Mouse (Mus musculus) lung, adult 10 weeks (tissue): ENCODE data around the gene Olfr1044. TPM values are rescaled to one million over a fixed set of nuclear protein-coding genes. Genes with fewer than 3 reads are reported as not detected.

Experiments
- polyA plus RNA-seq: library from polyadenylated mRNA; stranded (reverse); fragments of 350-450 nt; fragmentation: Illumina TruSeq; extraction: RNeasy Lipid Tissue Mini Kit (QIAGEN cat#74804); gene quantifications from one replicate; pipeline ENCODE4 v1.2.3, GENCODE M21; 2014; ENCODE audit warnings: low read depth, low replicate concordance; ENCODE audit not compliant: insufficient read depth

Gene Olfr1044
- not detected for polyA plus RNA-seq

GRCm38 (mm10) chr2:86177720-86178119 is at the start of gene Olfr1044:
Gene Olfr1044, minus strand, starts transcription at chr2:86177820.

GRCm38 (mm10) chr2:86219214-86219613 is 41.6 kb upstream of the Olfr1044 start, which contains the start of gene Olfr1046:
Gene Olfr1046, minus strand, starts transcription at chr2:86219314.

GRCm38 (mm10) chr2:86202909-86203308 is 25.3 kb upstream of the Olfr1044 start, which contains the start of gene Olfr1045:
Gene Olfr1045, minus strand, starts transcription at chr2:86203009.

GRCm38 (mm10) chr2:86185583-86185982 is 8.0 kb upstream of the Olfr1044 start, which contains the start of gene Olfr52:
Gene Olfr52, minus strand, starts transcription at chr2:86185683.

GRCm38 (mm10) chr2:86167422-86167821 is 10.2 kb downstream of the Olfr1044 start, which contains the start of gene Olfr1043:
Gene Olfr1043, minus strand, starts transcription at chr2:86167522.

GRCm38 (mm10) chr2:86161738-86162137 is 15.9 kb downstream of the Olfr1044 start, which contains the start of gene Olfr1042:
Gene Olfr1042, minus strand, starts transcription at chr2:86161838.

GRCm38 (mm10) chr2:86146632-86147031 is 31.0 kb downstream of the Olfr1044 start, which contains the start of gene Olfr1040:
Gene Olfr1040, minus strand, starts transcription at chr2:86146732.

GRCm38 (mm10) chr2:86135828-86136227 is 41.8 kb downstream of the Olfr1044 start, which contains the start of gene Olfr1039:
Gene Olfr1039, minus strand, starts transcription at chr2:86135928.

Other genes starting within 250 kb of the Olfr1044 start
- not detected for gene Olfr1028, start 227.4 kb downstream of the Olfr1044 start, polyA plus RNA-seq
- not detected for gene Olfr1029, start 203.9 kb downstream of the Olfr1044 start, polyA plus RNA-seq
- not detected for gene Olfr1030, start 198.5 kb downstream of the Olfr1044 start, polyA plus RNA-seq
- gene Olfr1031, start 187.5 kb downstream of the Olfr1044 start, polyA plus RNA-seq, result not detected
- gene Olfr1032, start 172.3 kb downstream of the Olfr1044 start, polyA plus RNA-seq, result not detected
- 3.4 TPM for gene Olfr1033, start 157.2 kb downstream of the Olfr1044 start, polyA plus RNA-seq
- 0.06 TPM for gene Olfr1034, start 132.0 kb downstream of the Olfr1044 start, polyA plus RNA-seq
- not detected for gene Olfr1036, start 103.8 kb downstream of the Olfr1044 start, polyA plus RNA-seq
- not detected for gene Olfr1037, start 90.4 kb downstream of the Olfr1044 start, polyA plus RNA-seq
- gene Olfr1039, start 41.9 kb downstream of the Olfr1044 start, polyA plus RNA-seq, result not detected
- not detected for gene Olfr1040, start 31.1 kb downstream of the Olfr1044 start, polyA plus RNA-seq
- gene Olfr1042, start 16.0 kb downstream of the Olfr1044 start, polyA plus RNA-seq, result not detected
- gene Olfr1043, start 10.3 kb downstream of the Olfr1044 start, polyA plus RNA-seq, result not detected
- not detected for gene Olfr52, start 7.9 kb upstream of the Olfr1044 start, polyA plus RNA-seq
- not detected for gene Olfr1045, start 25.2 kb upstream of the Olfr1044 start, polyA plus RNA-seq
- not detected for gene Olfr1046, start 41.5 kb upstream of the Olfr1044 start, polyA plus RNA-seq
- gene Olfr1047, start 53.6 kb upstream of the Olfr1044 start, polyA plus RNA-seq, result not detected
- not detected for gene Olfr1048, start 62.5 kb upstream of the Olfr1044 start, polyA plus RNA-seq
- gene Olfr1049, start 80.5 kb upstream of the Olfr1044 start, polyA plus RNA-seq, result not detected
- not detected for gene Olfr1051, start 101.3 kb upstream of the Olfr1044 start, polyA plus RNA-seq
- not detected for gene Olfr1052, start 114.6 kb upstream of the Olfr1044 start, polyA plus RNA-seq
- gene Olfr1053, start 137.5 kb upstream of the Olfr1044 start, polyA plus RNA-seq, result not detected
- gene Olfr1054, start 157.6 kb upstream of the Olfr1044 start, polyA plus RNA-seq, result not detected
- gene Olfr1055, start 172.5 kb upstream of the Olfr1044 start, polyA plus RNA-seq, result not detected
- not detected for gene Olfr1056, start 184.6 kb upstream of the Olfr1044 start, polyA plus RNA-seq
- not detected for gene Olfr1057, start 200.6 kb upstream of the Olfr1044 start, polyA plus RNA-seq
- not detected for gene Olfr1058, start 210.7 kb upstream of the Olfr1044 start, polyA plus RNA-seq
- not detected for gene Olfr1061, start 236.2 kb upstream of the Olfr1044 start, polyA plus RNA-seq
- not detected for gene Olfr1062, start 248.9 kb upstream of the Olfr1044 start, polyA plus RNA-seq